Mouse (Mus musculus) stomach, embryonic 16.5 days (tissue): Measurements from ENCODE around the gene Mrps21. TPM values are rescaled to one million over a fixed set of nuclear protein-coding genes. Genes with fewer than 3 reads are reported as not detected.
A peak's percentile ranks its signal among the peaks of the same experiment; 100 is the strongest.
"Not testable (repeated sequence)": the region's sequence is repeated elsewhere in the genome, so short reads cannot be mapped to it uniquely, and the experiment has no call there.

Experiments
- ATAC-seq: fragments of 200-750 bp; cut with Nextera tagmentation; 2 replicates; pipeline ENCODE4 v1.8.0; 2017; ENCODE audit warnings: moderate number of reproducible peaks, moderate TSS enrichment; ENCODE audit not compliant: insufficient read depth, low FRiP score
- H3K27ac ChIP-seq: fragments of 300-500 bp; sonication (generic); 2 replicates; pipeline ENCODE4 v1.5.1; 2014; ENCODE audit warnings: low read length
- H3K27me3 ChIP-seq: fragments of 300-500 bp; sonication (generic); 2 replicates; pipeline ENCODE4 v1.6.1; 2014; ENCODE audit warnings: low read length, control low read depth, mixed read lengths; ENCODE audit not compliant: control insufficient read depth, insufficient read depth
- H3K36me3 ChIP-seq: fragments of 300-500 bp; sonication (generic); 2 replicates; pipeline ENCODE4 v1.6.1; 2014; ENCODE audit warnings: low read length; ENCODE audit not compliant: control insufficient read depth, insufficient read depth
- H3K4me1 ChIP-seq: fragments of 300-500 bp; sonication (generic); 2 replicates; pipeline ENCODE4 v1.6.1; 2014; ENCODE audit warnings: low read length, control low read depth, mixed read lengths; ENCODE audit not compliant: control insufficient read depth, insufficient read depth
- H3K4me2 ChIP-seq: fragments of 300-500 bp; sonication (generic); 2 replicates; pipeline ENCODE4 v1.6.1; 2014; ENCODE audit warnings: low read depth, low read length, mixed read lengths
- H3K4me3 ChIP-seq: fragments of 300-500 bp; sonication (generic); replicated peaks from 2 replicates; pipeline ENCODE4 v1.5.1; 2014; ENCODE audit warnings: mild to moderate bottlenecking, low read length
- H3K9ac ChIP-seq: fragments of 300-500 bp; sonication (generic); 2 replicates; pipeline ENCODE4 v1.6.1; 2014; ENCODE audit warnings: low read length
- H3K9me3 ChIP-seq: fragments of 300-500 bp; sonication (generic); replicated peaks from 2 replicates; pipeline ENCODE4 v1.6.1; 2016; ENCODE audit warnings: low read length, control low read depth; ENCODE audit not compliant: control insufficient read depth
- WGBS: fragments of 180-500 bp; shearing (Covaris S2); extraction: QIAGEN DNeasy Blood & Tissue Kit; methylation state at CpG from one replicate; pipeline ENCODE4 v1.1.7; 2014; 5-methylcytosine and 5-hydroxymethylcytosine counted together
- polyA plus RNA-seq: library from polyadenylated mRNA; unstranded; fragments of >200 nt; fragmentation: Nextera tagmentation; extraction: Ambion mirVana; gene quantifications from 2 replicates; pipeline ENCODE4 v1.2.1, GENCODE M21; 2015

Mrps21 gene
- polyA plus RNA-seq, 1 experiment from 2014 or later: 321 TPM

- Histone ChIP-seq H3K9ac (no peak overlapping the region), H3K4me1 (no peaks in the 10 kb centered on the region), H3K36me3 (0 out of 2 replicates have a peak, but pooled peaks cover 5% of the 10 kb centered on the region), H3K27ac (no peak overlapping the region), H3K9me3 (no peaks in the 10 kb centered on the region), H3K4me2 (no peak overlapping the region), H3K4me3 (no peak overlapping the region), H3K27me3 (no peaks in the 10 kb centered on the region)
- ATAC-seq: no peak
- 75% methylated on average over 10 of the region's 10 CpGs for WGBS
These were observed 10.1 kb downstream of the Mrps21 start for GRCm38 (mm10) chr3:95861216-95861615.

GRCm38 (mm10) chr3:95860323-95860722 is 11.0 kb downstream of the Mrps21 start:
- no peak overlapping the region for H3K4me2 ChIP-seq
- H3K4me1 ChIP-seq: no peaks in the 10 kb centered on the region
- H3K27ac ChIP-seq: no peak overlapping the region
- no peak for ATAC-seq
- H3K9me3 ChIP-seq: no peaks in the 10 kb centered on the region
- no peaks in the 10 kb centered on the region for H3K27me3 ChIP-seq
- 0 out of 2 replicates have a peak, but pooled peaks cover 5% of the 10 kb centered on the region for H3K36me3 ChIP-seq
- no peak overlapping the region for H3K4me3 ChIP-seq
- 88% methylated on average over 3 of the region's 3 CpGs for WGBS
- no peak overlapping the region for H3K9ac ChIP-seq

GRCm38 (mm10) chr3:95858278-95858677 is 13.0 kb downstream of the Mrps21 start:
- H3K4me3 ChIP-seq, H3K4me2 ChIP-seq, H3K27me3 ChIP-seq, H3K9me3 ChIP-seq, H3K9ac ChIP-seq, ATAC-seq, H3K4me1 ChIP-seq, H3K27ac ChIP-seq, H3K36me3 ChIP-seq: not testable (repeated sequence)
- 72% methylated on average over 3 of the region's 3 CpGs for WGBS

- not testable (repeated sequence) for ATAC-seq, H3K27ac ChIP-seq, H3K27me3 ChIP-seq, H3K9me3 ChIP-seq, H3K9ac ChIP-seq, H3K4me2 ChIP-seq, H3K4me1 ChIP-seq, H3K4me3 ChIP-seq, H3K36me3 ChIP-seq
- 83% methylated on average over 1 of the region's 1 CpGs for WGBS
These were observed 14.3 kb downstream of the Mrps21 start for GRCm38 (mm10) chr3:95857050-95857449.

GRCm38 (mm10) chr3:95856115-95856514 is 15.2 kb downstream of the Mrps21 start:
- Histone ChIP-seq H3K9ac (peak overlapping the region; percentile 92), H3K9me3 (no peaks in the 10 kb centered on the region), H3K4me3 (peak overlapping the region; percentile 91), H3K27ac (peak overlapping the region; percentile 66), H3K27me3 (no peaks in the 10 kb centered on the region), H3K4me1 (peaks cover 3% of the 10 kb centered on the region; the same call in 1 of the 2 replicates), H3K36me3 (peaks cover 8% of the 10 kb centered on the region), H3K4me2 (peak overlapping the region; percentile 72)
- ATAC-seq: no peak
- 22% methylated on average over 7 of the region's 7 CpGs for WGBS

GRCm38 (mm10) chr3:95855502-95856089 is 15.7 kb downstream of the Mrps21 start, which contains the start of gene Prpf3:
Gene Prpf3, minus strand, starts transcription at chr3:95855885.
- WGBS: under 1% methylated on average over 56 of the region's 56 CpGs

GRCm38 (mm10) chr3:95851317-95851716 is 20.0 kb downstream of the Mrps21 start:
- Histone ChIP-seq H3K27me3 (no peaks in the 10 kb centered on the region), H3K4me2 (no peak overlapping the region), H3K27ac (no peak overlapping the region), H3K4me3 (no peak overlapping the region), H3K36me3 (peaks cover 30% of the 10 kb centered on the region), H3K9ac (no peak overlapping the region), H3K9me3 (no peaks in the 10 kb centered on the region), H3K4me1 (peaks cover 3% of the 10 kb centered on the region; the same call in 1 of the 2 replicates)
- ATAC-seq: no peak
- 93% methylated on average over 8 of the region's 8 CpGs for WGBS

More at GRCm38 (mm10) chr3:95855502-95856089, 15.7 kb downstream of the Mrps21 start, which contains the start of gene Prpf3:
- peak; percentile 99 for ATAC-seq
- Histone ChIP-seq H3K27me3 (no peaks in the 10 kb centered on the region), H3K27ac (peak within 1 kb of the TSS; percentile 66), H3K36me3 (peaks cover 8% of the 10 kb centered on the region), H3K4me2 (peak within 1 kb of the TSS; percentile 72), H3K9ac (peak within 1 kb of the TSS; percentile 92), H3K4me3 (peak within 1 kb of the TSS; percentile 91), H3K9me3 (no peaks in the 10 kb centered on the region), H3K4me1 (peaks cover 3% of the 10 kb centered on the region; the same call in 1 of the 2 replicates)

GRCm38 (mm10) chr3:95850611-95851010 is 20.7 kb downstream of the Mrps21 start:
- no peak for ATAC-seq
- no peak overlapping the region for H3K4me2 ChIP-seq
- WGBS: 81% methylated on average over 4 of the region's 4 CpGs
- H3K9me3 ChIP-seq: no peaks in the 10 kb centered on the region
- no peak overlapping the region for H3K9ac ChIP-seq
- H3K36me3 ChIP-seq: peaks cover 35% of the 10 kb centered on the region
- no peaks in the 10 kb centered on the region for H3K27me3 ChIP-seq
- peaks cover 3% of the 10 kb centered on the region; the same call in 1 of the 2 replicates for H3K4me1 ChIP-seq
- no peak overlapping the region for H3K4me3 ChIP-seq
- no peak overlapping the region for H3K27ac ChIP-seq

GRCm38 (mm10) chr3:95842503-95843214 is 28.7 kb downstream of the Mrps21 start:
- Histone ChIP-seq H3K9ac (no peak overlapping the region), H3K4me2 (no peak overlapping the region), H3K4me1 (no peaks in the 10 kb centered on the region), H3K27ac (no peak overlapping the region), H3K27me3 (no peaks in the 10 kb centered on the region), H3K4me3 (no peak overlapping the region), H3K36me3 (peaks cover 40% of the 10 kb centered on the region), H3K9me3 (no peaks in the 10 kb centered on the region)
- whole genome bisulfite sequencing: 88% methylated on average over 3 of the region's 3 CpGs
- ATAC-seq: no peak
